Mouse (Mus musculus) mesoderm, embryonic 11.5 days (tissue): ENCODE data around the gene Ddx5.
"Not testable (repeated sequence)": the region's sequence is repeated elsewhere in the genome, so short reads cannot be mapped to it uniquely, and the experiment has no call there.

Experiments
- DNase-seq: peaks from one replicate; pipeline ENCODE4 v3.0.0-alpha.2; 2012; ENCODE audit warnings: low read depth, low spot score

Ddx5 gene

GRCm38 (mm10) chr11:106762139-106762799 is 26.7 kb downstream of the Ddx5 start:
- peak; percentile 39 for DNase-seq

- no peak for DNase-seq
Observed at GRCm38 (mm10) chr11:106760511-106760910, 28.5 kb downstream of the Ddx5 start.

- DNase-seq: no peak
Observed at GRCm38 (mm10) chr11:106759028-106759427, 30.0 kb downstream of the Ddx5 start.

GRCm38 (mm10) chr11:106755583-106755982 is 33.4 kb downstream of the Ddx5 start:
- no peak for DNase-seq

GRCm38 (mm10) chr11:106753314-106753713 is 35.7 kb downstream of the Ddx5 start:
- DNase-seq: no peak

- DNase-seq: no peak
Observed at GRCm38 (mm10) chr11:106752103-106752502, 36.9 kb downstream of the Ddx5 start.

GRCm38 (mm10) chr11:106751039-106752018 is 37.7 kb downstream of the Ddx5 start, which contains the start of gene Milr1:
Gene Milr1 (plus strand): TSS chr11:106751226.
- no peak for DNase-seq

GRCm38 (mm10) chr11:106750121-106750751 is 38.7 kb downstream of the Ddx5 start, which contains the start of gene Pecam1:
Gene Pecam1 (minus strand): TSS chr11:106750628.
- DNase-seq: no peak

GRCm38 (mm10) chr11:106749557-106750120 is 39.3 kb downstream of the Ddx5 start:
- DNase-seq: not testable (repeated sequence)

- no peak for DNase-seq
Observed at GRCm38 (mm10) chr11:106744949-106745348, 44.0 kb downstream of the Ddx5 start.

- DNase-seq: peak; percentile 42
Observed at GRCm38 (mm10) chr11:106742388-106742841, 46.6 kb downstream of the Ddx5 start.

GRCm38 (mm10) chr11:106741826-106742225 is 47.2 kb downstream of the Ddx5 start:
- DNase-seq: no peak

- DNase-seq: peak; percentile 73
Observed at GRCm38 (mm10) chr11:106741232-106741631, 47.8 kb downstream of the Ddx5 start.

GRCm38 (mm10) chr11:106740724-106741123 is 48.3 kb downstream of the Ddx5 start:
- DNase-seq: not testable (repeated sequence)

GRCm38 (mm10) chr11:106739116-106739515 is 49.9 kb downstream of the Ddx5 start:
- no peak for DNase-seq

GRCm38 (mm10) chr11:106737178-106737621 is 51.8 kb downstream of the Ddx5 start:
- no peak for DNase-seq

GRCm38 (mm10) chr11:106736614-106737013 is 52.4 kb downstream of the Ddx5 start:
- no peak for DNase-seq

GRCm38 (mm10) chr11:106730714-106731113 is 58.3 kb downstream of the Ddx5 start:
- DNase-seq: no peak
